Mouse (Mus musculus): Measurements from ENCODE around the gene Olfr576. TPM values are rescaled to one million over a fixed set of nuclear protein-coding genes. Genes with fewer than 3 reads are reported as not detected.

Olfr576 gene
- polyA plus RNA-seq, 1 experiment from 2014 or later = not detected

GRCm38 (mm10) chr7:102943417-102943816, 19.0 kb upstream of the Olfr576 start:
- H3K9ac ChIP-seq (replicated peaks; ENCODE audit: low read depth, low read length) = no peak overlapping the region
- no peaks in the 10 kb centered on the region for H3K27me3 ChIP-seq (ENCODE audit: control insufficient read depth, insufficient read depth, low read length)
- 89% methylated on average over 1 of the region's 1 CpGs for WGBS
- no peaks in the 10 kb centered on the region for H3K4me1 ChIP-seq (ENCODE audit: control insufficient read depth, insufficient read depth, low read length)
- no peaks in the 10 kb centered on the region for H3K36me3 ChIP-seq (ENCODE audit: control insufficient read depth, insufficient read depth, low read length)
- no peak overlapping the region for H3K4me3 ChIP-seq (ENCODE audit: low read depth, low read length)
- H3K9me3 ChIP-seq (ENCODE audit: control insufficient read depth, low read depth, low read length) = no peaks in the 10 kb centered on the region
- ATAC-seq (ENCODE audit: insufficient number of reproducible peaks, insufficient read depth, low FRiP score, low read depth) = no peak
- no peak overlapping the region for H3K4me2 ChIP-seq (replicated peaks; ENCODE audit: low read depth, low read length)
- no peak overlapping the region for H3K27ac ChIP-seq (ENCODE audit: low read length)

GRCm38 (mm10) chr7:102948167-102948566, 14.3 kb upstream of the Olfr576 start, which contains the start of gene Olfr574:
Olfr574 (plus strand) TSS chr7:102948467.
- ATAC-seq (ENCODE audit: insufficient number of reproducible peaks, insufficient read depth, low FRiP score, low read depth) = no peak
- Histone ChIP-seq H3K4me3 (ENCODE audit: low read depth, low read length) (no peak within 1 kb of the TSS), H3K9ac (replicated peaks; ENCODE audit: low read depth, low read length) (no peak within 1 kb of the TSS), H3K4me1 (ENCODE audit: control insufficient read depth, insufficient read depth, low read length) (no peaks in the 10 kb centered on the region), H3K27me3 (ENCODE audit: control insufficient read depth, insufficient read depth, low read length) (no peaks in the 10 kb centered on the region), H3K9me3 (ENCODE audit: control insufficient read depth, low read depth, low read length) (no peaks in the 10 kb centered on the region), H3K36me3 (ENCODE audit: control insufficient read depth, insufficient read depth, low read length) (no peaks in the 10 kb centered on the region), H3K4me2 (replicated peaks; ENCODE audit: low read depth, low read length) (no peak within 1 kb of the TSS), H3K27ac (ENCODE audit: low read length) (no peak within 1 kb of the TSS)
- 81% methylated on average over 1 of the region's 1 CpGs for WGBS

GRCm38 (mm10) chr7:102950732-102951131, 11.7 kb upstream of the Olfr576 start:
- WGBS = 43% methylated on average over 1 of the region's 1 CpGs
- Histone ChIP-seq H3K4me1 (ENCODE audit: control insufficient read depth, insufficient read depth, low read length) (no peaks in the 10 kb centered on the region), H3K27me3 (ENCODE audit: control insufficient read depth, insufficient read depth, low read length) (no peaks in the 10 kb centered on the region), H3K36me3 (ENCODE audit: control insufficient read depth, insufficient read depth, low read length) (no peaks in the 10 kb centered on the region), H3K4me3 (ENCODE audit: low read depth, low read length) (no peak overlapping the region), H3K27ac (ENCODE audit: low read length) (no peak overlapping the region), H3K9ac (replicated peaks; ENCODE audit: low read depth, low read length) (no peak overlapping the region), H3K4me2 (replicated peaks; ENCODE audit: low read depth, low read length) (no peak overlapping the region), H3K9me3 (ENCODE audit: control insufficient read depth, low read depth, low read length) (no peaks in the 10 kb centered on the region)
- no peak for ATAC-seq (ENCODE audit: insufficient number of reproducible peaks, insufficient read depth, low FRiP score, low read depth)

GRCm38 (mm10) chr7:102958137-102958536, 4.3 kb upstream of the Olfr576 start:
- 53% methylated on average over 3 of the region's 3 CpGs for WGBS

GRCm38 (mm10) chr7:102958593-102958992, 3.9 kb upstream of the Olfr576 start, which contains the start of gene Olfr575:
Olfr575 (minus strand) TSS chr7:102958775.
- Histone ChIP-seq H3K27ac (ENCODE audit: low read length) (no peak within 1 kb of the TSS), H3K9me3 (ENCODE audit: control insufficient read depth, low read depth, low read length) (no peaks in the 10 kb centered on the region), H3K27me3 (ENCODE audit: control insufficient read depth, insufficient read depth, low read length) (no peaks in the 10 kb centered on the region), H3K9ac (replicated peaks; ENCODE audit: low read depth, low read length) (no peak within 1 kb of the TSS), H3K4me3 (ENCODE audit: low read depth, low read length) (no peak within 1 kb of the TSS), H3K36me3 (ENCODE audit: control insufficient read depth, insufficient read depth, low read length) (no peaks in the 10 kb centered on the region), H3K4me2 (replicated peaks; ENCODE audit: low read depth, low read length) (no peak within 1 kb of the TSS), H3K4me1 (ENCODE audit: control insufficient read depth, insufficient read depth, low read length) (no peaks in the 10 kb centered on the region)
- ATAC-seq (ENCODE audit: insufficient number of reproducible peaks, insufficient read depth, low FRiP score, low read depth) = no peak
- 33% methylated on average over 1 of the region's 1 CpGs for WGBS

More at GRCm38 (mm10) chr7:102958137-102958536, 4.3 kb upstream of the Olfr576 start:
- no peak for ATAC-seq (ENCODE audit: insufficient number of reproducible peaks, insufficient read depth, low FRiP score, low read depth)
- no peak overlapping the region for H3K4me2 ChIP-seq (replicated peaks; ENCODE audit: low read depth, low read length)
- no peaks in the 10 kb centered on the region for H3K27me3 ChIP-seq (ENCODE audit: control insufficient read depth, insufficient read depth, low read length)
- no peaks in the 10 kb centered on the region for H3K36me3 ChIP-seq (ENCODE audit: control insufficient read depth, insufficient read depth, low read length)
- no peaks in the 10 kb centered on the region for H3K4me1 ChIP-seq (ENCODE audit: control insufficient read depth, insufficient read depth, low read length)
- no peaks in the 10 kb centered on the region for H3K9me3 ChIP-seq (ENCODE audit: control insufficient read depth, low read depth, low read length)
- no peak overlapping the region for H3K9ac ChIP-seq (replicated peaks; ENCODE audit: low read depth, low read length)
- H3K4me3 ChIP-seq (ENCODE audit: low read depth, low read length) = no peak overlapping the region
- H3K27ac ChIP-seq (ENCODE audit: low read length) = no peak overlapping the region

DNA sequence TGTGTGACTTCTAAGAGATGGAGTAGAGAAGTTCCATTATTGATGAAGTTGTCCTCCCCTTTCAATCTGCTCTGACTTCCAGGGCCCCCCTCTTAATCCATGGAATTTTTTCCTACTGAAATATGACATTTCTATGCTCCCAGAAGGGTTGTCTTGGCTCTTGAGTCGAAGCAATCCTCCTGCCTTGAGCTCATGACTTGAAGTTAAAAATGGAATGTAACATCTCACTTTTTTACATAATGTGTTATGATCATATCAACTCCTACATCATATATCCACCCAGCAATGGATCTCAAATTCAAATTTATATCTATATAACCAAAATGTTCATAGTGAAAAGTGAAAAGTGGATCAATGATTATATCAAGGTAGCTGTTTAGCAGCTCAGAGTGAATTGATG, 11.9 kb downstream of the Olfr576 start:
- Histone ChIP-seq H3K9ac (replicated peaks; ENCODE audit: low read depth, low read length) (no peak overlapping the region), H3K27me3 (ENCODE audit: control insufficient read depth, insufficient read depth, low read length) (no peaks in the 10 kb centered on the region), H3K4me1 (ENCODE audit: control insufficient read depth, insufficient read depth, low read length) (no peaks in the 10 kb centered on the region), H3K4me3 (ENCODE audit: low read depth, low read length) (no peak overlapping the region), H3K36me3 (ENCODE audit: control insufficient read depth, insufficient read depth, low read length) (no peaks in the 10 kb centered on the region), H3K9me3 (ENCODE audit: control insufficient read depth, low read depth, low read length) (no peaks in the 10 kb centered on the region), H3K27ac (ENCODE audit: low read length) (no peak overlapping the region), H3K4me2 (replicated peaks; ENCODE audit: low read depth, low read length) (no peak overlapping the region)
- no peak for ATAC-seq (ENCODE audit: insufficient number of reproducible peaks, insufficient read depth, low FRiP score, low read depth)
- 54% methylated on average over 1 of the region's 1 CpGs for WGBS

- H3K36me3 ChIP-seq (ENCODE audit: control insufficient read depth, insufficient read depth, low read length) = no peaks in the 10 kb centered on the region
- no peaks in the 10 kb centered on the region for H3K4me1 ChIP-seq (ENCODE audit: control insufficient read depth, insufficient read depth, low read length)
- no peak for ATAC-seq (ENCODE audit: insufficient number of reproducible peaks, insufficient read depth, low FRiP score, low read depth)
- H3K27ac ChIP-seq (ENCODE audit: low read length) = no peak within 1 kb of the TSS
- WGBS = 82% methylated on average over 2 of the region's 2 CpGs
- H3K9ac ChIP-seq (replicated peaks; ENCODE audit: low read depth, low read length) = no peak within 1 kb of the TSS
- H3K27me3 ChIP-seq (ENCODE audit: control insufficient read depth, insufficient read depth, low read length) = no peaks in the 10 kb centered on the region
- H3K4me2 ChIP-seq (replicated peaks; ENCODE audit: low read depth, low read length) = no peak within 1 kb of the TSS
- no peaks in the 10 kb centered on the region for H3K9me3 ChIP-seq (ENCODE audit: control insufficient read depth, low read depth, low read length)
- no peak within 1 kb of the TSS for H3K4me3 ChIP-seq (ENCODE audit: low read depth, low read length)
These were observed 13.4 kb downstream of the Olfr576 start, which contains the start of gene Olfr577 for GRCm38 (mm10) chr7:102975843-102976242. Olfr577 (minus strand) TSS chr7:102975943.

- Histone ChIP-seq H3K9me3 (ENCODE audit: control insufficient read depth, low read depth, low read length) (no peaks in the 10 kb centered on the region), H3K27ac (ENCODE audit: low read length) (no peak within 1 kb of the TSS), H3K4me1 (ENCODE audit: control insufficient read depth, insufficient read depth, low read length) (no peaks in the 10 kb centered on the region), H3K4me3 (ENCODE audit: low read depth, low read length) (no peak within 1 kb of the TSS), H3K36me3 (ENCODE audit: control insufficient read depth, insufficient read depth, low read length) (no peaks in the 10 kb centered on the region), H3K9ac (replicated peaks; ENCODE audit: low read depth, low read length) (no peak within 1 kb of the TSS), H3K27me3 (ENCODE audit: control insufficient read depth, insufficient read depth, low read length) (no peaks in the 10 kb centered on the region), H3K4me2 (replicated peaks; ENCODE audit: low read depth, low read length) (no peak within 1 kb of the TSS)
- no peak for ATAC-seq (ENCODE audit: insufficient number of reproducible peaks, insufficient read depth, low FRiP score, low read depth)
- WGBS = 59% methylated on average over 3 of the region's 3 CpGs
These were observed 26.8 kb downstream of the Olfr576 start, which contains the start of gene Olfr578 for GRCm38 (mm10) chr7:102989224-102989623. Olfr578 (minus strand) TSS chr7:102989324.
